Mouse (Mus musculus) Muller cell, postnatal 12 days (primary cell): ENCODE data around the gene Thap7.
"Not testable (repeated sequence)": the region's sequence is repeated elsewhere in the genome, so short reads cannot be mapped to it uniquely, and the experiment has no call there.

Experiments
- DNase-seq: peaks from one replicate; pipeline ENCODE4 v3.0.0-alpha.2; 2015; ENCODE audit errors: inconsistent ontology term

Gene Thap7

GRCm38 (mm10) chr16:17532271-17532670 is 1.3 kb upstream of the Thap7 start:
- DNase-seq, result no peak

GRCm38 (mm10) chr16:17529981-17530586 is 852 bp downstream of the Thap7 start:
- DNase-seq, result no peak

GRCm38 (mm10) chr16:17528276-17528675 is 2.7 kb downstream of the Thap7 start:
- no peak for DNase-seq

- no peak for DNase-seq
These were observed 3.3 kb downstream of the Thap7 start for GRCm38 (mm10) chr16:17527606-17528005.

- DNase-seq, result no peak
These were observed 4.7 kb downstream of the Thap7 start for GRCm38 (mm10) chr16:17526223-17526622.

- no peak for DNase-seq
These were observed 5.4 kb downstream of the Thap7 start for GRCm38 (mm10) chr16:17525524-17525923.

GRCm38 (mm10) chr16:17524156-17524555 is 6.8 kb downstream of the Thap7 start:
- DNase-seq, result no peak

GRCm38 (mm10) chr16:17518910-17519309 is 12.0 kb downstream of the Thap7 start:
- DNase-seq, result no peak

GRCm38 (mm10) chr16:17511431-17511830 is 19.5 kb downstream of the Thap7 start:
- DNase-seq, result no peak

GRCm38 (mm10) chr16:17510686-17511085 is 20.2 kb downstream of the Thap7 start:
- no peak for DNase-seq

GRCm38 (mm10) chr16:17510143-17510542 is 20.8 kb downstream of the Thap7 start:
- no peak for DNase-seq

GRCm38 (mm10) chr16:17509240-17509597 is 21.7 kb downstream of the Thap7 start:
- DNase-seq, result no peak

GRCm38 (mm10) chr16:17508546-17509239 is 22.2 kb downstream of the Thap7 start, which contains the start of gene Lztr1:
TSS of gene Lztr1 (plus strand) at chr16:17508688.
- peak; percentile 90 for DNase-seq

GRCm38 (mm10) chr16:17508031-17508430 is 22.9 kb downstream of the Thap7 start:
- DNase-seq, result not testable (repeated sequence)

- no peak for DNase-seq
These were observed 23.9 kb downstream of the Thap7 start for GRCm38 (mm10) chr16:17507018-17507552.

- DNase-seq, result no peak
These were observed 28.3 kb downstream of the Thap7 start for GRCm38 (mm10) chr16:17502681-17503080.

GRCm38 (mm10) chr16:17499249-17499883 is 31.6 kb downstream of the Thap7 start:
- DNase-seq, result no peak

GRCm38 (mm10) chr16:17496499-17497305 is 34.2 kb downstream of the Thap7 start:
- DNase-seq, result peak; percentile 47

- DNase-seq, result no peak
These were observed 38.9 kb downstream of the Thap7 start for GRCm38 (mm10) chr16:17491896-17492561.

GRCm38 (mm10) chr16:17491154-17491553 is 39.8 kb downstream of the Thap7 start:
- no peak for DNase-seq

- DNase-seq, result peak; percentile 32
These were observed 41.3 kb downstream of the Thap7 start, which contains the start of gene Aifm3 for GRCm38 (mm10) chr16:17489469-17490111. TSS of gene Aifm3 (plus strand) at chr16:17489611.
